Mouse (Mus musculus) right cerebral cortex, adult 2 months (tissue): ENCODE measurements around the gene Prkn.

Source experiments
- DNase-seq, 2 experiments: peaks; one replicate each; pipeline ENCODE4 v3.0.0; 2021 to 2022; ENCODE audit warnings: low spot score in 2 of 2

Gene Prkn

DNA sequence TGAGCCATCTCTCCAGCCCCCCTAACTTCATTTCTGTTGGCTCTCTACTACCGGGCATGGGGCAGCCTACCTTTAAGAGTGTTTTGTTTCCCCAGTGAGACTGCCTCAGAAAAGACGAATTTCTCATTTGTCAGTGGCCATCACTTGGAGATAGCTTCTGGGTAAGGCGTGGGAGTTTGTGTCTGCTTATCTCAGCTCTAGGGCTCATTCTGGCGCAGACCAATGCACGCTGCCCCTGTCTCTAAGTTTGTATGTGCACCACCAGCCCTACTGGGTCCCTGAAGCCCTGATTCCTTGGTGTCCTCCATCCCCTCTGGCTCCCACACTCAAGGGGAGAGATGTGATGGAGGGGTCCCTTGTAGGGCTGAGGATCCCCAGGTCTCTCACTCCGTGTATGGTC, 1198.3 kb downstream of the Prkn start:
- no peak for DNase-seq

DNA sequence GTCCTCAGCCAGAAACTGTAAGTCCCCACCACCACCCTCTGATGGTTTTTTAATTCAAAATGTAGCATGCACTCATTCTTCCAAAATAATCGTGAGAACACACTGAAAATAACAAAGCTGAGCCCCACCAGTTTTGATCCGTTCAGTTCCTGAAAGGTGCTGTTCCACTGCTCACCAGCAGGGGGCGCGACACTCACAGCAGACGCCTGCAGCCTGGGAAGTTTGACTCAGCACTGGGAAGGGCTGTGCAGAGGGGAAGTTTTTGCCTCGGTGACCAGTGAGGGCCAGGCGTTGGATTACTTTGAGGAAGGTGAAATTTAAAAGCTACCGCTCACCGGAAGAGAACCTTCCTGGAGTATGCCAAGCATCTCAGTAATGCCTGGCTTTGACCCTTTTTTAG, 1199.0 kb downstream of the Prkn start:
- DNase-seq, result peak; percentile 89 to 91

DNA sequence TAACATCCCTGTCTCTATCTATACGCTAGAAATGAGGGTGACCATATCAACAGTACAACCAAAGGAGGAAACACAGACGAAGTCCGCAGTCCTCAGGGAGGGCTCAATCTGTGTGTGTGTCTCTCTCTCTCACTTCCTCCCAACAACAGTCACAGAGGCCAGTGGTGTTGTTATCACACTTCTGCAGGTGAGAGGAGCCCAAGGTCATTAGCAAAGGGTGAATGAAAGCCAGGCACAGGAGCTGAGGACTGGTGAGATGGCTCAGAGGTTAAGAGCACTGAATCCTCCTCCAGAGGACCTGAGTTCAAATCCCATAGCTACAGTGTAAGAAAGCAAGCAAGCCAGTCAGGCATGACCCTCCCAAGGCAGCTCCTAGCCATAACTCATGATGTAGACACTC, 1199.7 kb downstream of the Prkn start:
- no peak for DNase-seq

DNA sequence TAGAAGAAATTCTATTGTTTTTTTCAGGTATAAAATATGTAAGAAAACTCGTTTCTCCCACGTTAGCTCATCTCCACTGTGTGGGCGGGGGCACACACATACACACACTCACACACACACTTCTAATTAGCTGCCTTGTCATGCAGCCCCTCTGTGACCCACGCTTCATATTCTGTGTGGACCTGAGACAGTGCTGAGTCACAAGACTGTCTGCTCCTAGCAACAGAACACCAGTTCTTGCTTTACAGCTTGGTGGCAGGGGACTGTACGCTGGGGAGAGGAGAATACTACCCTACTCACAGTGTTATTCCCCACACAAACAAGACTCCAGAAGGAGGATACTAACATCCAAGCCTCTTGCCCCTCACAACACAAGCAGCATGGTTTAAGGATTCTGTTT, 1200.4 kb downstream of the Prkn start:
- peak in 1 of 2 experiments; percentile 44 for DNase-seq

DNA sequence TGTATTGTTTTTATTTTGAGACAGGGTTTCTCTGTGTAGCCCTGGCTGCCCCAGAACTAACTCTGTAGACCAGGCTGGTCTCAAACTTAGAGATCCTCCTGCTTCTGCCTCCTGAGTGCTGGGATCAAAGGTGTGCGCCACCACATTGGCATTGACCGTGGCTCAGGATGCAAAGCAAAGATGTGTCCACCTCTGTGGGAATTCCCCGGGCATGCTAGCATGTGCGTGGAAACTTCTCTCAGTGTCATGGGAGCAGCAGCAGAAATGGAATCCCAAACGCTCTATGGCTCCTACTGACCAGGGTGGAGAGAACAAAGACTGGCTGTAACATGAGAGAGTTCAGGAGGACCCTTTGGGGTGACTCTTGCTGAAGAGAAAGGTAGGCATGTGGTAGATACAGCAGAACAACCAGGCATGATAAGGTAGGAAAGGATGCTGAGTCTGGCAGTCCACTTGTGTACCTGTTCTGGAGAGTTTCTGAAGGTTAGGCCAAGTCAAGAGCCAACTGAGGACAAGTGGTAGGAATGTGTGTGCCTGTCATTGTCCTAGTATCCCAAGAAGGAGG, 1201.0 kb downstream of the Prkn start:
- no peak for DNase-seq

DNA sequence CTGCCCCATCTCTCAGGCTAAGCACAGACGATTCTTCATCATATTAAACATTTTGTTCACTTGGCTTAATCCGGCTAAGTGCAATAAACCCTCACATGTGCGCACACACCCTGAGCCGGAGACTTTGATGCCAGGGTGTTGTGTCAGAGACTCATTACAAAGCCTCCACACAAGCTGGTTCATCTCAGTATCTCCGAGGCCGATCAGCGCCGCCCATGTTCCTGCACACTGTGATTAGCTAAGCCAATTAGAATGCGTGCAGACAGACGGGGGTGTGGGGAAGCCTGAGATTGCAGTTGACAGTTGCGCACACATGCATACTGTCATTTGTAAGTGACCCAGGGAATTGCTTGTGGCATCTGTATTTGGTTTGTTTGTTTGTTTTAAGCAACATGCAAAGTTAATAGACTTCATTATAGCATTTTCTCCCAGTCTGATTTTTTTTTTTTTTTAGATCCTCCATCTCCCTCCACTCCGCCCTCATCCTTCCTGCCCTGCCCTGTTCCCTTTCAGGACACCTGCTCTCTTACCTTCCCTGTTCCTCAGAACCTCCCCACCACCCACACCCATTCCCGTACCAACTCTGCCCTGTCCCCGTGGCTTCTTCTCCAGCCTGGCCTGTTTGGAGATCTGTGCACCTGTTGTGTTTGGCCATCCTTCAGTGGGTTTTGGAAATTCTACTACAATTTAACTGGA, 1202.5 kb downstream of the Prkn start:
- peak; percentile 60 to 66 for DNase-seq

DNA sequence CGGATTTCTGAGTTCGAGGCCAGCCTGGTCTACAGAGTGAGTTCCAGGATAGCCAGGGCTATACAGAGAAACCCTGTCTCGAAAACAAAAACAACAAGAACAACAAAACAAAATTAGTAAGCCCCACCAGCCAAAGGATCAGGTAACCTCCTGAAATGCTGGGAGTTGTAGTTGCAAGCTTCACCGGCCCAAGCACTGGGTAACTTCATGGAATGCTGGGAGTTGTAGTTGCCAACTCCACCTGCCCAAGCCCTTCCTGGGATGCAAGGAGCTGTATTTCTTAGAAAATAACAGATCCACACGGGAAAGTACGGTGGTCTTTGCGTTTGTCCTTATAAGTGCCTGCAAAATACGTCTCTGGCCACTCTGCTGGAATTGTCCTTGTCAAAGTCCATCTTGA, 1204.0 kb downstream of the Prkn start:
- no peak for DNase-seq

DNA sequence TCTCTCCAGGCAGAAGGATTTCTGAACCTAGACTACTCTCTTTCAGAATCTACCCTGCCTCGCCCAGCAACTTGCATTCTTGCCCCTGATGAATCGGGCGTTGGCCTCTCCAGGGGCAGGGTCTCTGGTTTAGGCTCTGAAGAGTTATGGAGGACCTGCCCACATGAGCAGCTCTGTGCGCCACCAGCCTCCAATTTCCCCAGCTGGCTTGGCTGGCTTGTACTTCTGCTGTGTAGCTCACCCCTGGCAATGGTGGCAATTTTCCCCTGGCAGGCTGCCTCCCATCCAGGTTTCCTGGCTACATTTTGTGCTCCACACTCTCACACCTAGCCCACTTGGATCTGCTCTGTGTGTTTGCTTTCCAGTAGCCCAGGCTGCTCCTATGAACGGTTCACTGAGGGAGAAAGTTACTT, 1205.7 kb downstream of the Prkn start:
- DNase-seq, result peak; percentile 45 to 47

DNA sequence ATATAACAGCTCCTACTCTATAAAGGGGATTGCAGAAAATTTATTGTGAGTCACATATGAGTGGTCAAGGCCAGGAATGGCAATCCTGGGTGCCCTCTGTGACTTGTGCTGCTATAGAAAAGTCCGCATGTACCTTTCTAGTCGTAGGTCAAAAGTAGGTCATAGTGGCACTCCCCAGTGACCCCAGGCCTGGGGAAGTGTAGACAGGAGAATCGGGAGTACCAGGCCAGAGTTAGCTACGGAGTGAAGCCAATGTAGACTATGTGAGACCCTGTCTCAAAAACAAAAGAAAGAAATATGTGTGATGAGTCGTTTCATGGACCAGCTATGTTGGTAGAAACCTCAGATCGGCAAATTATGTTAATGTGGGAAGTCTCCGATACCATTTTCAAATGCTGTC, 1206.8 kb downstream of the Prkn start:
- no peak for DNase-seq

DNA sequence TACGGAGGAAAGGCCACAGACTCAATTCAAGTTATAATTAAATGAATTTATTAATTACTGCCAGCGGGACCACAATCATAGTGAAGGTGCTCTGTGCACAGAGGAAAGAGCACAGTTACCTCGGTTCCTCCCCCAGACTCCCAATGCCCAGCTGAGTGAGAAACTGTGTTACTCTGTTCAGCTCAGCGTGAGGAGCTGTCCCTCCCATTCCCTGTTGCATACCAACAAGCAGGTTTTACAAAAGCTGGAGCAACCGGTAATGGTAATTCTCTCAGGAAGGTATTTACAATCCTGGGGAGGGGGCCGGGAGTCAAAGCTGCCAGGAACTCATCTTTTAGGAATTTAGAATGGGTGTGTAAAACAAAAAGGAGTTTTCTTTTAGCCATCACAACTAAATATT, 1207.3 kb downstream of the Prkn start:
- DNase-seq, result no peak

DNA sequence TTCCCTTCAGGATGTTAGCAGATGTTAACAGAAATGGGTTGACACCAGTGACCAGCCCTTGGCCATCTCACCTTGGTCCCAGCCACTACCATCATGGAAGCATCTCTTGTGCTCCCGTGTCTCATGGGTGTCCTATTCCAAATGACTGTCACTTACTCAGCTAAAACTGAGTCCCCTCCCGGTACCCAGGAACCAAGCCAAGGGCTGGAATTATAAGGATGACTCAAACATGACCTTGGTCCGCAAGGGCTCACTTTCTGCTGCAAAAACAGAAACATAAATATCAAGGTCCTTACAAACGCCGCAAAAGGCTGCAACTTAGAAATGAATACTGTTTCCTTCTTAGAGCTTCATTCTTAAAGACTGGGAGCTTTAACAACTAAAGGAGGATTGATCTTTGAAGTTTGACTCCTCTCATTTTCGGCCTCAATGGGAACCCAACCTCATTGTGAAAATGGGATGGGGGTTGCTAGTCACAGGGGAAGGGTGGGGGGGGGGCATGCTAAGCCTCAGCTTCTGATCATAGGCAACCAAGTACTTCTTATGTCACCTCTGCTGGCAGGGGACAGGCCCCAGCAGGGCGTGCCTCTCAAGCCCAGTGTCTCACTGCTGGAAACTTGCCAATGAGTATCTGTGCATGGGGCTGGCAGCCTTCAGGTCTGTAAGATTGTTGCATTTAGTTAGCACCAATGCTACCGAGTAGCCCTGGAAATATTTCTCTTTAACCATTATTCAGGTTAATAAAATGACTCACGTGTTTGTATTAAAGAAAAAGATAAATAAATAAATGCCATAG, 1208.7 kb downstream of the Prkn start:
- DNase-seq, result no peak

DNA sequence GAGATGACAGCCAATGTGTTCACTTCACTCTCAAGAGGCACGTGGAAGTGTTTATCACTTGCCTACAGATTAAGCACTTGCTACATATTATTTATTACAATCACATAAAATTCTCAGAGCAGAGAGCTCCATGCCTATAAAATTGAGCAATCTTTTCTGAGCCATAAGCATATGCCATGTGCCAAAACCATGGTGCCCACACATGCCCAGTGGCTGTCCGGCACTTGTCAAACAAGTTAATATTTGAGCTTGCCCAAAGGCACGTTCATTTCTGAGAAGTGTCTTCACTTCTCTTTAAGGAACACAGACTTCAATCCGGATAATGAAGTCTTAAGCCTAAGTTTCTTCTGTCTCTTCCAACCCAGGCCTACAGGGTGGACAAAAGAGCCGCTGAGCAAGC, 1210.1 kb downstream of the Prkn start:
- no peak for DNase-seq

DNA sequence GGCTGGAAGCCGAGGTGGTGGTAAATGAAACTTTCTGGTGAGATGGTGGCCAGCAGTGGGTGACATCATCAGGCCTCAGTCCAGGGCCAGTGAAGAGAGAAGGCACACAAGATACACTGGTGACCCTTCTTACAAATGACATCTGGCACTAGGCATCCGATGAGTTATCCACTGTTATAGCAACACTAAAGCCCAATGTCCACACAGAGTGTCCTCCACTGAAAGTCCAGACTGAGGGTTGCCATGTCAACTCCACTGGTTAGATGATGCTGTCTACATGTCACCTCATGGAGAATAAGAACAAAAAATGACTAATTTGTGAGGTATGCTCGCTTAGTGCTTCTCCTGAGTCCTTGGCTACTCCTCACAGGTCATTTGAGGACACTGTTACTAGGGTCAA, 1210.8 kb downstream of the Prkn start:
- DNase-seq, result no peak

DNA sequence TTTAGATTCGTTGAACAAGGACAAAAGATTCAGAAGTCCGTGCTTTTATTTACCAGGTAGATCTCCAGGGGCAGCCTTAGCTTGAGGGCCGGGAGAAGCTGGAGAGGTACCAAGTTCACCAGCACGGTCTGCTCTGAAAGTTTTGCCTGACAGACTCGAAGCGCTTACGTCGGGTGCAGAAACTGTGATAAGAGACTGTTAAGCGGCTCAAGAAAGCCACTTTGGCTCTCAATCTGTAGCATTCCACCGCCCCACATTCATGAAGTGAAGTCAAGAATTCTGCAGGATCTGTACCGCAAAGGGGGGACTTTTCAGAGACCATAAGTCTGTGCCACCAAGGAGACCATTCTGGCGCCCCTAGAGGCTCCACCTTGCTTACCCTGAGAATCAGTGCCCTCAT, 1212.5 kb downstream of the Prkn start:
- DNase-seq, result no peak

DNA sequence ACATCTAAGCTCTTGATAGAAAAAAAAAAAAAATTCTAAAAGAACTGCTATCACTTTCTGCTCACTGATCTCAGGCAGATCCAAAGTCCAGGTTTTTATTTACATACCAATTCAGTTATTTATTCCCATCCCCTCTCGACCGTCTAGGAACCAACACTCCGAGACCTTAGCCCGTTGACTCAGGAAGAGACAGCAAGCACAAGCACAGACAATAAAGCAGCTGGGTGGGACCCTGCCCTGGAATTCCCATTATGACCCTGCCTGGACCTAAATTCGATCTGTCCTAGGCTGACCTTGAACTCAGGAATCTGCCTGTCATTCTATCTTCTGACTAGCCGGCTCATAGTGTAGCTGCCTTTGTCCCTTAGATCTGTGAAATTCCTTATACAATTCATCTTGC, 1218.9 kb downstream of the Prkn start:
- no peak for DNase-seq

DNA sequence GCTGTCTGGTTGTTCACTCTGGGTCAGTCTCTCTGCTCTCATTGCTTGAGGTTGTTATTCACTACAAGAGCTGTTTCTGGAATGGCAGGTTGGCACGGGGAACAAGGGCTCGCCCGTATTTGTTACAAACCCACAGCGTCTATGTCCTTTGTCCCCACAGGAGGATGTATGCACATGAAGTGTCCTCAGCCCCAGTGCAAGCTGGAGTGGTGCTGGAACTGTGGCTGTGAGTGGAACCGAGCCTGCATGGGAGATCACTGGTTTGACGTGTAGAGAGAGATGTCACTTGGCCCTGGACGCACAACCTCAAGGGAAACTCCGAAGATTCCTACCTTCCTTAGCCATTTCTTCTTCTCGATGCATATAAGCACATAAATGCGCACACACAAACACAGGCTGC, 1221.2 kb downstream of the Prkn start:
- no peak for DNase-seq

DNA sequence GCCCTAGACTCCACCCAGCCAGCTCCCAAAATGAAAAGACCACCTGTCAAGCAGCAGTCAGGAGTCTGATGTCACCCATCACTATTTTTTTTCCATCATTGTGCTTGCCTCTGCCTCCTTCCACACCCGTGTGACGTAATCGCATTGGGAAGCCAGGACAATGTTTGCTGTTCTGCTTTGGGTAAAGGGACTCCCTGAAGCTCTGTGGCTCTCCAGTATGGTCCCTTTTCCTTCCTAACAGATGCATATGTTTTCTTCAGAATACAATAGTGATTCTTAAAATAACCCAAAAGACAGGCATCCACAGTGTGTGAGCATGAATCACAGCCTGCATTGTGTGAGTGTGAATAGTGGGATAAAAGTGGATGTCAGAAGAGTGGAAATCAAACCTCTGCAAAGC, 1222.7 kb downstream of the Prkn start:
- peak; percentile 17 for DNase-seq

DNA sequence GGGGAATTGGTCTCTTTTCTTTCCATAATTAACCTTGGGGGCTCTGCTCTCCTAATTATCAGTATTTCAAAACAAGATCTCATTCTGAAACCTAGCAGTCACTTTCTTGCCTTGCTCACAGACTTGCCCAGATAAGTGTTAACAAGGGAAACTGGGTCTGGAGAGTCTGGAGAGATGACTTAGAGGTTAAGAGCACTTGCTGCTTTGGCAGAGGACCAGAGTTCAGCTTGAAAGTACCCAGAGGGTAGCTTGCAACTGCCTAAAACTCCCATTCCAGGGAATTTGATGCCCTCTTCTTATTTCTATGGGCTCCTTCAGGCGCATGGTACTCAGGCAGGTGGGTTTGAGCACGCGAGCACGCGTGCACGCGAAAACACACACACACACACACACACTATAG, 1223.3 kb downstream of the Prkn start:
- DNase-seq, result no peak

DNA sequence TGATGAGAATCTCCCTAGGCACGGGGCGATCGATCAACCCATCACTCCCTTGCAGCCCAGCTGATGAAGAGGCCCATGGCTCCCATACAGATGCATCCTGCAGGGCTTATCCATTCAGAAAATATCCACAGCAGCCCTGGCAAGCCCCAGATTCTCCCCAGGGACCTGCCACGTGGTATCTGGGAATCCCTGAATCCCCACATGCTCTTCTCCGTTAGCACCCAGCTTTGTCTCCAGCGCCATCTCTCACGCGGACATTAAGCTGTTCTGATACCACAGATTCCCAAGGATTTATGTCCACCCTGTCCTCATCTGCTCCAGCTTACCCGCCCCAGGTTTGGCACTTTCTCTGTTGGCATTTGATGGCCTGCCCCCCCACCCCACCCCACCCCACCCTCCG, 1225.9 kb downstream of the Prkn start:
- DNase-seq, result no peak

DNA sequence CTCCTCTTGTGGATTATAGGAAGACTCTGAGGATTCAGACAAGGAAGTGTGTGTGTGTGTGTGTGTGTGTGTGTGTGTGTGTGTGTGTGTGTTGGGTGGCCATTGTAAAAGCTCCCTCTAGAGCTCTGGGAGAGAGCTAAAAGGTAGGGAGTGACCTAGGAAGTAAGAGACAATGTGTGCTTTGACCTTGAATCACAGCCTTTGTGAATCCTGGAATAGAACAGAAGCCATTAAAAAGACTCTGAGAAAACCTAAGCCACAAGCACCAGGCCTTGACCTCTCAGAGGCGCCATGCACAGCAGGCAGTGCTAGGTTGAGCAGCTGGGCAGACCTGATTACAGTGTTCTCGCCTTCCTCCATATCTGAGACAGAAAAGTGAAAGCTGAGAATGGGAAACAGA, 1236.6 kb downstream of the Prkn start:
- no peak for DNase-seq

DNA sequence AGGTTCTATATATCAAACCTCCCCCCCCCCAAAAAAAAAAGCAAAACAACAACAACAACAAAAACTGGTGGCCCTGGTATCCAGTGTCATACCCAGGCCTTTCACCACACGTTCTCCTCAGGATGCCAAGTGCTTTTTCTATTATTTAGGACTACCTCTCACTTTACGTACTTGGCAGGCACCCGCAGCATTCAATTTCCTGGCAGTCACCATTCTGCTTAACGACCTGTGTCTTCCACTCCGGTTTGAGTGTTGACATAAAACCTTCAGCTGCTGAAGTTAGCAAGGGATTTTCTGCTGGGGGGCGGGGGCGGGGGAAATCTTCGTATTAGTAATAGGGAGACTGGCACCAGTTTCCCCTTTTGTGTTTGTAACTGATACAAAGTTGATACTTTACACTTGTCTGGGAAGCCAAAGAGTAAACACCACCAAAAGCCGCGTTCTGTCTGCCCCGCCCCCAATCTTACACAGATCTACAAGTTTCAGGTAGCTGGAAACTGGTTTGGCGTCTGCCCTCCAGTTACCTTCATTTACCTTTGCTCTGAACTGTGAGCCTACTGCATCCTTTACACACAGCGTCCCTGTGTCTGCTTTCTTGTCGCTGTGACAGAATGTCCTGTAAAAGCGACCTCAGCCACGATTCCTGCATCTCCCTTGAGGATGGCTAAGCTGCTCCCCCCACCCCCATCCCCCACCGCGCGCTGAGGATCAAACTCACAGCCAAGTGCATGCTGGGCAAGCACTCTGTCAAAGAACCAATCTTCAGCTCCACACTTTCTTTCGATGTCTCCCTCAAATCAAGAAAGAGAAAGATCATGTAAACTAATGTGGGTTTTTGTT, 1240.7 kb downstream of the Prkn start:
- DNase-seq, result no peak

DNA sequence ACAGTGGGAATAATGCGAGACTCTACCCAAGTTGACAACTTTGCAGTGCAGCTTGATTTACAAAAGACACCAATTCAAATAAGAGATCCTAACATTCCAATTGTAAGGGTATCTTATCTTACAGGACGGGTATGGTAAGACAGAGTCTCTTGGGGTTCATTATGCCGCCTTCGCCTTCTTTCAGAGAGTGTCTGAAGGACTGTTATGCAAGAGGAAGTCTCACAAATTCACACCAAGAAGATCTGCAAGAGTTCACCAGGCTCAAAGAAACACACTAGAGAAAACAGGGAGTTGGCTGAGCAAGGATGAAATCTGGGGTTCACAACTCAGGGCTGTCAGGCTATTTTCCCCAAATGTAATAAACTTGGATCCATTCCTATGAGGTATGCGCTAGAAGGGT, 1242.0 kb downstream of the Prkn start:
- DNase-seq, result no peak
